Mouse (Mus musculus) Muller cell, postnatal 12 days (primary cell): Measurements from ENCODE around the gene Car6.

Experiments used
- DNase-seq: peaks from one replicate; pipeline ENCODE4 v3.0.0-alpha.2; 2015; ENCODE audit errors: inconsistent ontology term

The Car6 gene

DNA sequence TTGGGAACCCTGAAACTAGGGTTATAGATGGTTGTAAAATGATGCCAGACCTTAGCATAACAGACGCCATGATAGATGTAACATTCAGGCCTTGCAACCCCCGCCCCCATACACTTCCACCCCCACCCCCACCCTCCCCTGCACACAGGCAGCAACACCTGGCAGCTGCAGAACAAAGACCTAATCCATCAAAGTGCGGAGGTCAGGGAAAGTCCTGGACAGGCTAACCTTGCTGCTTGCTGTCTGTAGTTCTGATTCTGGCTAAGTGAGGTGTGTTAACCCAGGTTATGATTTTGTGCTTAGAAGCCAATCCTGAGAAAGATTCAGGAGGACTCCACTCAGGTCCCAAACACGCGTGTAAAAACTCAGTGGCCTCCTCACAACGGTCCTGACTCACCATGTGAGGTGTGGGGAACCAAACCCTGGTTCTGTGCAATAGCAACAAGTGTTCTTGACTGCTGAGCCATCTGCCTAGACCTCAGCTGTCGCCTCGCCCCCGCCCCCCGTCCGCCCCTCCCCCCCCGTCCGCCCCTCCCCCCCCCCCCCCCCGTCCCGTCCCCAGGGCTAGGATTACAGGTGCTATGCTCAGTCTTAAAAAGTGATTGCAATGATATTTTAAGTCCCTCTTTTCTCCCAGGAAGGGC, 28.7 kb upstream of the Car6 start:
- no peak for DNase-seq

DNA sequence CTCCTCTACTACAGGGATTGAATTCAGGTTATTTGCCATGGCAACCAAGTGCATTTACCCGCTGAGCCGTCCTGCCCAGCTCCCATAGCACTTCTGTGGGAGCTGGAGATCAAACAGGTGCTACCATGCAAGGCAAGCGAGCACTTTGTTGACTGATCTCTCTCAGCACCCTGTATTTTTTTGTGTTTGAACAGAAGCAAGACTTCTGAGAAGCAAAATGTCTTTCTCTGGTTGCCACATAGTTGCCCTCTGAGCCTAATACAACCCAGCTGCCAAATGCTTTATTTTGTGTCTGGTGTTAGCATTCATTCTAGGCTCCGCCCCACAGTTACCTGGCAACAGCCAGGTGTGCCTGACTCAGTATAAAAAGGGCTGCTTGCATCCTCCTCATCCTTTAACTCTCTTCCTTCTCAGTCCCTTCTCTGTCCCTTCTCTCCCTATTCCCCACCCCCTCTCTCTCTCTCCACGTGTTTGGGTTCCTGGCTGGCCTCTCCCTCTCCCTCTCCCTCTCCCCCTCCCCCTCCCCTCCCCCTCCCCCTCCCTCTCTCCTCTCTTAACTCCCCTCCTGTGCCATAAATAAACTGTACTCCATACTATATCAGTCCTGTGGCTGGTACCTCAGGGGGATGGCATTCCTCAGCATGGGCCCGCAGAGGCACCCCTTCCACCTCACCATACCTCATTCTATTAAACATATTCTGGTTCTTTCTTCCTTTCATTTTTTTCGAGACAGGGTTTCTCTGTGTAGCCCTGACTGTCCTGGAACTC, 27.6 kb upstream of the Car6 start:
- no peak for DNase-seq

DNA sequence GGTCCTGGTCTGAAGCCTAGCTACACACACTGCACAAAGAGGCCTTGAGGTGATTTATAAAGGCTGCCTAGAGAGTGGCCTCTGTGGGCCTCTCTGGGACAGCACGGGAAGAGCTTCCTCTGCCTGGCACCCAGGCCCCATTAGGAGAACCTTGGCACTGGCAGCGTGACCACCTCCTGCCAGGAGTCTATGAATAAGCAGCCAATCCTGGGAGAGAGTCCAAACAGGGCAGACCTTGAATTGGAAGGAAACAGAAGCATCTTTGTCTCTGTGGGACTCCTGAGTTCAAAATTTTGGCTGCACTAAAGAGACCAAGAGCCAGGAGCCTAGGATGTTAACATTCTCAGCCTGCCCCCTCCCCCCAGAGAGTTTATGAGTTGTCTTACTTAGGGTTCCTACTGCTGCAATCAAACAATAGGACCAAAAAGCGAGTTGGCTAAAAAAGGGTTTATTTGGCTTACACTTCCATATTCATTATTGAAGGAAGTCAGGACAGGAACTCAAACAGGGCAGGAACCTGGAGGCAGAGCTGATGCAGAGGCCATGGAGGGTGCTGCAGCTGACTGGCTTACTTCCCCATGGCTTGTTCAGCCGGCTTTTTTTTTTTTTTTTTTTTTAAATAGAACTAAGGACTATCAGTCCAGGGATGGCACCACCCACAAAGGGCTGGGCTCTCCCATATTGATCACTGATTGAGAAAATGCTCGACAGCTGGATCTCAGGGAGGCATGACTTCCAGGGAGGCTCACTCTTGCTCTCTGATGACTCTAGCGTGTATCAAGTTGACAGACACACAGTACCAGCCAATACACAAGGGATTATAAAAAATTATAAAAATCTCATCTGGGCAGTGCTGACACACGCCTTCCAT, 25.9 kb upstream of the Car6 start:
- peak; percentile 100 for DNase-seq

DNA sequence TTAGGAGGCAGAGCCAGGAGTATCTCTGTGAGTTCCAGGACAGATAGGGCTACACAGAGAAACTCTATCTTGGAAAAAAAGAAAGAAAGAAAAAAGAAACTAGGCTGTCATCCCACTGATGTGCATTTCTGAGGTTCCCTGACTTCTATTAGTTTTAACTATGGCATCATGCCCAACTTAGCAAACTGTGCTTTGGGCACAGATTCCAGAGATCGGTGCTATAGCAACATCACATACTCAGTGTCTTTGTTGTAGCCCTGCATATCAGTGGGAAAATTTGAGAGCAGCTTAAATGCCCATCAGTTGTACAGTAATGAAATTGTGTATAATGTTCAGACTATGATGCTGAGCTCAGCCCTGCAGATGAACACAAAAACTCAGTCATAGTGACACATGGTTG, 24.6 kb upstream of the Car6 start:
- peak; percentile 45 for DNase-seq

DNA sequence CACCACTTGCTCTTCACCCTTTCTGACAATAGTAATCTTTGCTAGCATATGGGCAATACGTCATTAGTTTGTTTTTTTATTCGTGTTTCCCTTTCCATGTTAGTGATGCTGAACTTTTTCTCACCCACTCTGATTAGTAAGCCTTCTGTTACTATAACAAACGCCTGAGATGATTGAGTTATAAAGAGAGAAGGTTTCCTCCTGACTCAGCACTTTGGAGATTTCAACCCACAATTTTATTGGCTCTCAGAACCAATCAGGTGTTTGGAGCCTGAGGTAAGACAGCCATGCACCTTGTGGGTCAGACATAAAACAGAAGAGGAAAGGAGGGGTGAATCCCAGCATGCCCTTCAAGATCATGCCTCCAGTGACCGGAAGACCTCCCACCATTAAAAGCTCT, 22.7 kb upstream of the Car6 start:
- no peak for DNase-seq

DNA sequence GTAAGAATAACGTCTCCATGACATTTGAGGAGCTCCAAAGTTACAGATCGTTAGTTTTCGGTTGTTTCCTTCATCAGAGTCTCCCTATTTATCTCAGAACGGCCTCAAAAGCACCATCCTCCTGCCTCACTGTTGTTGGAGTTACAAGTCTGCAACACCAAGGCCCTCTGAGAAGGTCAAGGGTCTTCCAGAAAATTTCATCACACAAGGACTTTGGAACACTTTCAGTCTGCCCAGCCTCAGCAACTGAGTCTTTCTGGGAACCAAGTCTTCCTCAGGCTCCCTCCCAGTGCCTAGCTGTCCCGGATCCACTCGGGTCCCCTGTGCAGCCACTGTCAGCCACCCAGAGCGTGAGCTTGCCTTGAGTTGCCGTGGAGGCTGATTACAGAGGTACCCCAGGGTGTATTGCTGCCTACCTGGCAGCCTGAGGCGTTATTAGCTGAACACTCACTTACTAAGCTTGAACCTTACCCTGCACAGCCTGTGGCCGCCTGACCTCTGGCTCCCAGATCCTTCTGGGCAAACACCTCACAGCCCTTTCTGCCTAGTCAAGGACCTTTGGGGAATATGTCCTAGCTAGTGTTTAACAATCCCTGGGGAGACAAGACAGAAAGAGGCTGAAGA, 20.0 kb upstream of the Car6 start:
- no peak for DNase-seq

DNA sequence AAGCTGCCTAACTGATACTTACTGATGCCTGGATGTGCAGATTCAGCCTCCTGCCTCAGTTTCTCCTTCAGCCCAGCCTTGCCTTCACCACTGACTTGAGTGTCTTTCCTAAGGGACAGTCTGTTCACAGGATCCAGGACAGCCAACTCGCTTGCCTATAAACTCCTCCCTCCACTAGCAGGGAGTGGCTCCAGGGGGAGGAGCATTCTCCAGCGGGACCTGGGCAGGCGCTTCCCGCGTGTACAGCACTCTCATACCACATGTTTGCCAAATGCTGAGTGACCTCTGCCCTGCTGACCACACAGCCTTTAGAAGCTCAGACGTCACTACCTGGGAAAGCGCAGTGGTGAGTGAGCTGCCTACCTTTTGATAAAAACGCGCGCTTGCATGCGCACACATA, 19.5 kb upstream of the Car6 start:
- no peak for DNase-seq

DNA sequence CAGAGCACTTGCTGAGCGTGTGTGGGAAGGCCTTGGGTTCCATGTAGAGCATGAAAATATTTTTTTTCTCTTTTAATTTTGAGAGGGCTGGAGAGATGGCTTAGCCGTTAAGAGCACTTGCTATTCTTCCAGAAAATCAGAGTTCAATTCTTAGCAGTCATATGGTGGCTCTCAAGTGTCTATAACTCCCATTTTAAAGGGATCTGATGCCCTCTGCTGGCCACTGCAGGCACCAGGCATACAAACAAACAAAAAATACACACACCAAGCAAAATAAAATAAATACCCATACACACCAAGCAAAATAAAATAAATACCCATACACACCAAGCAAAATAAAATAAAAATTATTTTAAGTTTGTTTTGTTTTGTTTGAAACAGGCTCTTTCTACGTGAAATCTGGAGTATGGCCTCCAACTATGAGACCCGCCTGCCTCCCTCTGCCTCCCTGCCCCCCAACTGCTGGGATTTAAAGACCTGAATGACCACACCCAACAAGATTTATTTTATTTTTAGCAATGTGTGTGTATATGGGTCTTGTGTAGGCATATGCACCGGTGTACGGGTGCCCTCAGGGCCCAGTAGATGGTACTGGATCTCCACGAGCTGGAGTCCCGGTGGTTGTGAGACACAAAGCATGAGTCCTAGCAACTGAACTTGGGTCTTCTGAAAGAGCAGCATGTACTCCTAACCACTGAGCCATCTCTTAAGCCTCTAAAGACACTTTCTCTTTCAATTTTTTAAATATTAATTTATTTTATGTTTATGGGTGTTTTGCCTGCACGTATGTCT, 18.6 kb upstream of the Car6 start:
- peak; percentile 50 for DNase-seq

DNA sequence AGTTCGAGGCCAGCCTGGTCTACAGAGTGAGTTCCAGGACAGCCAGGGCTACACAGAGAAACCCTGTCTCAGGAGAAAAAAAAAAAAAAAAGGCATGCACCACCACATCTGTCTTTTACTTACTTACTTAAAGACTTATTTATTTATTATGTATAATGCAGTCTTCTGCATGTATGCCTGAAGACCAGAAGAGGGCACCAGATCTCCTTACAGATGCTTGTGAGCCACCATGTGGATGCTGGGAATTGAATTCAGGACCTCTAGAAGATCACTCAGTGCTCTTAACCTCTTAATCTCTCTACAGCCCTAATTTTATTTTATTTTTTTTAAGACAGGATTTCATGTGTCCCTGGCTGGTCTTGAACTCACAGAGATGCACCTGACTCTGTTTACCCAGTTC, 16.8 kb upstream of the Car6 start:
- DNase-seq: no peak

DNA sequence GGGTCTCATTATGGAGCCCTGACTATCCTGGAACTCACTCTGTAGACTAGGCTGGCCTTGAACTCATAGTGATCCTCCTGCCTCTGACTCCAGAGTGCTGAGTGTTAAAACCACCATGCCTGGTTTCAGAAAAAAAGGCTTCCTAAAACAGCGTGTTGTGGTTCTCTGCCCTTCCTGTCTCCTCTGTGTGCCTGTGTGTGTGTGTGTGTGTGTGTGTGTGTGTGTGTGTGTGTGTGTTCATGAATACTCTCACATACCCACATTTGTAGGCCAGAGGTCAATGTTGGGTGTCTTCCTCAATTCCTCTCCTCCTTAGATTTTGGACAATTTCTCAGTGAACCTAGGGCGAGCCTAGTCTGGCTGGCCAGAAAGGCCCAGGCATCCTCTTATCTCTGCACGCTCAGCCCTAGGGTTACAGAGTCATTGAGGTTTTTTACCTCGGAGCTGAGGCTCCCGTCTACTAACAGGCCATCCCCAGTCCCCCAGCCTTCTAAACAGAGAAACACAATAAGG, 16.0 kb upstream of the Car6 start:
- DNase-seq: peak; percentile 29

DNA sequence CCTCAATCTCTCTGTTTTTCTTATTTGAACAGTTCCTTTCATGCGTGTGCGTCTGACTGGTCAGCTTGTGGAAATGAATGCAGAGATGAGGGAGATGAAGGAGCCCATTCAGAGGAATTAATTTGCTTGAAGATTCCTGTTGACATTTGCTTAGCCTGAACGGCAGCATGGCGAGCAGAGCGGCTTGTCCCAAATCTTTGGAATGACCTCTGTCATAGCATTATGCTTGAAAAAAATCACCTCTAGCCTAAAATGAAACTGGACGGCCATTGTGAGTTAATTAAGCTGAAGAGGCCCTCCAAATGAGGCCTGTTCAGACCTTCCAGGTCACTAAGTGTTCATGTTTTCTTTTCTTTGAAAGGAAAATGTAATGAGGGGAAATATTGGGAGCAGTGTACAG, 15.3 kb upstream of the Car6 start:
- peak; percentile 97 for DNase-seq

DNA sequence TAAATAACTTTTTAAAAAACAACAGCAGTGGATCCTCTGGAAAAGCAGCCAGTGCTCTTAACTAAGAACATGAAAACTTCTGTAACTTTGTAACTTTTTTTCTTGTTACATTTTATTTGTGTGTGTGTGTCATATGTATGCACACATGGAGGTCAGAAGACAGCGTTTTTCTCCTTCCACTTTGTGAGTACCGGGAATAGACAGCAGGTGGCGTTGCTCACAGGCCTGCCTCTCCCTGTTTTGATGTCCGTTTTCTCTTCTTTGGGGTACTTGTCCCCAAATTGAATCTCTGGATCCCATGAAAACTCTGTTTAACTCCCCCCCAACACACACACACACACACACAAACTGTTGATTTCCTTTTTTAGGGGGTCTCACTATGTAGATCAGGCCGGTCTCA, 12.8 kb upstream of the Car6 start:
- DNase-seq: no peak

DNA sequence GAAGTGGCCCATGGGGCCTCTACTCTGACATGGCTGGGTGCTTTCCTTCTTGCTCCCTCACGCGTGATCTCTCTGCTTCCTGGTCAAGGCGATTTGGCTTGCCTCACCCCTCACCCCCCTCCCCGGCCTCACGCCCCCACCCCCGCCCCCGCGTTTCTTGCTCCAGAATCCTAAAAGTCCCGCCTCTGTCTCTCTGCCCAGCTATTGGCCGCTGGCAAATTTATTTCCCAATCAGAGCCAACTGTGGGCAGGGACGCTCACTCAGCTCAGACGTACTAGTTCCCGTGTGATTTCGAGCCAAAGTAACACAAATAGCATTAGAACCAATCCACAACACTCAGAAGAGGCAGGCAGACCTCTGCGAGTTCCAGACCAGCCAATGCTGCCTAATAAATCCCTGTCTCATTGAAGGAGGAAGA, 11.4 kb upstream of the Car6 start:
- DNase-seq: peak; percentile 39

DNA sequence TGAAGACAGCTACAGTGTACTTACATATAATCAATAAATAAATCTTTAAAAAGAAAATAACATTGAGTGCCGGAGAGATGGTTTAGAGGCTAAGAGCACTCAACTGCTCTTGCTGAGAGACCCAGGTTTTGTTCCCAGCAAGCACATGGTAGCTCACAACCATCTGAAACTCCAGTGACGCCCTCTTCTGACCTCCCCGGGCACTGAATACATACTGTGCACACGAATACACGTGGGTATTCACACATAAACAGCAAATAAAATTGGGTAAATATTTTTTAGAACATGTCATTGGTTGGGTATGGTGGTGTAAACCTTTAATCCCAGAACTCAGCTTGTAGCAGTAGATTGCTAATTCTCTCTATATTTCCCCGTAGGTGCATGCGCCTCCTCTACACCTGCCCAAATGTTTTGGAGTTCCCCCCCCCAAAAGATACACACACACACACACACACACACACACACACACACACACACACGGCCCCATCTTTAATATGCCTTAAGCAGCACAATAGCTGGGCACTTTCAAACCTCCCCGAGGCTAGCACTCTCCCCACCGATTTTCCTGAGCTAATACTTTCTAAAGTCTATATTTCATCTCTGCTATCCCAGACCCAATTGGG, 10.9 kb upstream of the Car6 start:
- no peak for DNase-seq

DNA sequence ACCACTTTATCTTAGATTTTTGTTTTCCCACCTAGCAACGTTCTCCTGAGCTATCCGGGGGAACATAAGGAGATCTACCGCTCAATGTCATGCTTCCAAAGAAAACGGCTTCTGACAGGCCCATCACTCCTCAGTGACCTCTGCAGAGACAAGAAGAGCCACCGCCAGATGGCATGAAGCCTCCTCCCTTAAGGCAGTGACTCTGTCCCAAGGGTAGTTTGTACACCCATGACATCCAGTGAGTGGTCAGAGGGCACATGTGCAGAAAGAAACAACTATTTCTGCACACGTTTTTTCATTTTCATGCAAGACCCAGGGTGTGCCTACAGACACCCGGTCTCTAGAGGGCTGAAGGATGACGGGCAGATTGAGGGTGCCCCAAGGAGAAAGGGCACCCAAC, 9.2 kb upstream of the Car6 start:
- DNase-seq: no peak

DNA sequence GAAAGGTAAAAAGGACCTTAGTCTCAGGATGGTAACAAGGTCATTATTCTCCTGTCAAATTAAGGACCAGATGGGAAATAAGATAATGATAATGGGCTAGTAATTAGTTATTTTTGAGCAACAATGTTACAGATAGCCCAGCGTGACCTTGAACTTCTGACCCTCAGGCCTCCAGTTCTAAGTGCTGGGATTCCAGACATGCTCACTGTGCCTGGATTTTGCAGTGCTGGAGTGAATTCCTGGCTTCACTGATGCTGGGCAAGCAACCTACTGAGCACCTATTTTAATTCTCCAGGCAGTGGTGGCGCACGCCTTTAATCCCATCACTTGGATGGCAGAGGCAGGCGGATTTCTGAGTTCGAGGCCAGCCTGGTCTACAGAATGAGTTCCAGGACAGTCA, 8.6 kb upstream of the Car6 start:
- no peak for DNase-seq

DNA sequence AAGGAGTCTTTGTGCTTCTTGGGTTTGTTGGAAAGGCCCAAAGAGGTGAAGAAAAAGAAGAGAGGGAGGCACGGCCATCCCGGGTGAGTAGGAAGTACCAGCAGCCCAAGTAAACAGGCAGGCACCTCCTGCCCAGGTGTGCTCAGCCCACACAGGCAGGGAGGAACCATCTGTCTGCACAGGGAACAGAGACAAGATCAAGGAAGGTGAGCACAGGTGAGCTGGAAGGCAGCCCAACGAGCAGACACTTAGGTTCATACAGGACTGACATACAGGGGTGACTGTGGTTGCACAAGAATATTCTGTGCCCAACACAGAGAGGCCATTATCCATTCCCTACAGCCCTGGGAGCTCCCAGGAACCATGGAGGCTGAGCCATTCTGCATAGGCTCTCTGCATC, 3.7 kb upstream of the Car6 start:
- no peak for DNase-seq

DNA sequence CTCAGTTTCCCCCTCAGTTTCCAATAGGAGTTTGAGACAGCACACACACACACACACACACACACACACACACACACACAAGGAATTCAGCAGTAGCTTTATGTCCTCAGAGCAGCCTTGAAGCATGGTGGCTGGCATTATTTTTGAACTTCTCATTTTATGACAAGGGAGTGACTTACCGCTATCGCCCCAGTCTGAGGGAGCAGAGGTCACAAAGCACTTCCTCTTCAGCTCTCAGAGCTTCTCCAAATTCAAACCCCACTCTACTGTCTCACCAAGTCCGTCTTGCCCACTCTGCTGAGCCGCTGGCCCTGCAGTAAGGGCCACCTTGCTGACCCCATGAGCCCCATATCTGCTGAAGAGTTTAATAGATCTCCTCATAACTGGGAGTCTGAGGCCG, 1.6 kb upstream of the Car6 start:
- no peak for DNase-seq

DNA sequence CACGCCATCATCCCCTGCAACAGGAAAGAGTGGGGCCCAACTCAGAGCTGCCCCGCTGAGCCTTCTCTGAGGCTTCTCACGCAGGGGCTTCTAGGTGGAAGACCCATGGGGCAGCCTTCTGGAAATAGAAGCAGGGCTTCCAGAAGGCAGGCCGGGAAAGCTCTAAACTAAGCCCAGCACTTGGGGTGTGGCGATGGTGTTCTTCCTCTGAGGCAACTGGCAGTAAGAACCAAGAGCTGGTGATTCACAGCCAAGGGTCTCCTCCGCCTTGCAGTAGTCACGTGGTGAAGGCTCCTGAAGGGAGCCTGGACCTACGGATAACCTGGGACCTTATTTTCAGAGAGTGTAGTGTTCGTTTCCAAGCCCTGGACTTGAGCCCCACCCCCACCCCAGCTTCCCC, 2.9 kb downstream of the Car6 start:
- no peak for DNase-seq

DNA sequence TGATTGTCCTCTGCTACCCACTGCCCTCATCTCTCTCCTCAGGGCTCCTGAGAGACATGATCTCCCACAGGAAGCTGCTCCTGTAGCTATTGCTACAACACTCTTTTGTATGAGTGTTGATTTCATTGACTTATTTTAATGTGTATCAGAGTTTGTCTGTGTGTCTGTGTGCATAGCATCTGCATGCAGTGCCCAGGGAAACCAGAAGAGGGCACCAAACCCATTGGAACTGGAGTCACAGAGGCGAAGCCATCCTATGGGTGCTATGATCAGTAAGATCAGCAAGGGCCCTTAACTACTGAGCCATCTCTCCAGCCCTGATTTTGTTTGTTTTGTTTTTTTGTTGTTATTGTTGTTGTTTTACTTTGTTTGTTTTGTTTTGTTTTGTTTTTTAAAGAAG, 7.2 kb downstream of the Car6 start:
- peak; percentile 20 for DNase-seq

DNA sequence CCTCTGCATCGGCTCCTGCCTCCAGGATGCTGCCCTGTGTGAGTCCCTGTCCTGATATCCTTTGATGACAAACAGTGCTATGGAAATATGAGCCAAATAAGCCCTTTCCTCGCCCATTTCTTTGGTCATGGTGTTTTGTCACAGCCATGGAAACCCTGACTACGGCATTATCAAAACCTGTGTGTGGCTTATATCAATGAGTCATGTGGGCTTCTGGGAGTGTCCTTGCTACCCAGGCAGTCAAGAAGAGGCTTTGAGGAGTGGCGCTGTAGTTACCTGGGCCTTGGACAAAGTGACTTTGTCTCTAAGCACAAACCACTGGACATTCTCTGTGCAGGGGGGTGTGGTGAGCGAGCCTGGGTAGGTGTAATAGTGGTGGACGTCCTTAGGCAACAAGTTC, 8.9 kb downstream of the Car6 start:
- no peak for DNase-seq
